Mouse (Mus musculus): ENCODE results near the gene Mcf2l. TPM values are rescaled to one million over a fixed set of nuclear protein-coding genes. Genes with fewer than 3 reads are reported as not detected.

Mcf2l gene
- polyA plus RNA-seq, 1 experiment, result not detected

GRCm38 (mm10) chr8:12917029-12917428 lies 43.4 kb downstream of the Mcf2l start:
- TF ChIP-seq GATA1 (IDR thresholded peaks at IDR 0.05; ENCODE audit: low read length), result no peak

GRCm38 (mm10) chr8:12917831-12918230 lies 44.2 kb downstream of the Mcf2l start:
- no peak for TF ChIP-seq GATA1 (IDR thresholded peaks at IDR 0.05; ENCODE audit: low read length)

- TF ChIP-seq GATA1 (IDR thresholded peaks at IDR 0.05; ENCODE audit: low read length), result no peak
These were observed 47.0 kb downstream of the Mcf2l start for GRCm38 (mm10) chr8:12920599-12920998.

- no peak for TF ChIP-seq GATA1 (IDR thresholded peaks at IDR 0.05; ENCODE audit: low read length)
These were observed 51.4 kb downstream of the Mcf2l start for GRCm38 (mm10) chr8:12925051-12925450.

- TF ChIP-seq GATA1 (IDR thresholded peaks at IDR 0.05; ENCODE audit: low read length), result no peak
These were observed 52.4 kb downstream of the Mcf2l start for GRCm38 (mm10) chr8:12925941-12926381.

GRCm38 (mm10) chr8:12927204-12927983 lies 53.8 kb downstream of the Mcf2l start:
- TF ChIP-seq GATA1 (IDR thresholded peaks at IDR 0.05; ENCODE audit: low read length), result no peak

- TF ChIP-seq GATA1 (IDR thresholded peaks at IDR 0.05; ENCODE audit: low read length), result no peak
These were observed 54.4 kb downstream of the Mcf2l start for GRCm38 (mm10) chr8:12928033-12928432.

GRCm38 (mm10) chr8:12928931-12929330 lies 55.3 kb downstream of the Mcf2l start:
- no peak for TF ChIP-seq GATA1 (IDR thresholded peaks at IDR 0.05; ENCODE audit: low read length)

GRCm38 (mm10) chr8:12930290-12930689 lies 56.7 kb downstream of the Mcf2l start:
- no peak for TF ChIP-seq GATA1 (IDR thresholded peaks at IDR 0.05; ENCODE audit: low read length)

GRCm38 (mm10) chr8:12931426-12931825 lies 57.8 kb downstream of the Mcf2l start:
- TF ChIP-seq GATA1 (IDR thresholded peaks at IDR 0.05; ENCODE audit: low read length), result no peak

GRCm38 (mm10) chr8:12932520-12932919 lies 58.9 kb downstream of the Mcf2l start:
- no peak for TF ChIP-seq GATA1 (IDR thresholded peaks at IDR 0.05; ENCODE audit: low read length)

GRCm38 (mm10) chr8:12933765-12934164 lies 60.2 kb downstream of the Mcf2l start:
- TF ChIP-seq GATA1 (IDR thresholded peaks at IDR 0.05; ENCODE audit: low read length), result no peak

GRCm38 (mm10) chr8:12934453-12935043 lies 60.9 kb downstream of the Mcf2l start:
- TF ChIP-seq GATA1 (IDR thresholded peaks at IDR 0.05; ENCODE audit: low read length), result no peak

- no peak for TF ChIP-seq GATA1 (IDR thresholded peaks at IDR 0.05; ENCODE audit: low read length)
These were observed 66.9 kb downstream of the Mcf2l start for GRCm38 (mm10) chr8:12940549-12940948.

- TF ChIP-seq GATA1 (IDR thresholded peaks at IDR 0.05; ENCODE audit: low read length), result no peak
These were observed 67.7 kb downstream of the Mcf2l start for GRCm38 (mm10) chr8:12941161-12941926.

All from G1E-ER4 (cell line).